Mouse (Mus musculus) stomach, postnatal 0 days (tissue): Measurements from ENCODE around the gene Tex2. TPM values are rescaled to one million over a fixed set of nuclear protein-coding genes. Genes with fewer than 3 reads are reported as not detected.

Experiments
- ATAC-seq: fragments of 200-750 bp; cut with Nextera tagmentation; 2 replicates; pipeline ENCODE4 v1.8.0; 2017; ENCODE audit not compliant: low FRiP score, low TSS enrichment
- DNase-seq: peaks from one replicate; pipeline ENCODE4 v3.0.0-alpha.2; 2016; ENCODE audit warnings: low spot score
- H3K27ac ChIP-seq: fragments of 300-500 bp; sonication (generic); replicated peaks from 2 replicates; pipeline ENCODE4 v1.5.1; 2014; ENCODE audit warnings: mild to moderate bottlenecking, control low read depth
- H3K27me3 ChIP-seq: fragments of 300-500 bp; sonication (generic); 2 replicates; pipeline ENCODE4 v1.6.1; 2014; ENCODE audit warnings: low read length; ENCODE audit not compliant: control insufficient read depth, insufficient read depth
- H3K36me3 ChIP-seq: fragments of 300-500 bp; sonication (generic); 2 replicates; pipeline ENCODE4 v1.6.1; 2014; ENCODE audit warnings: low read length, mixed read lengths; ENCODE audit not compliant: control insufficient read depth, insufficient read depth
- H3K4me1 ChIP-seq: fragments of 300-500 bp; sonication (generic); replicated peaks from 2 replicates; pipeline ENCODE4 v1.6.1; 2014; ENCODE audit warnings: antibody characterized with exemption; ENCODE audit not compliant: control insufficient read depth, insufficient read depth
- H3K4me2 ChIP-seq: fragments of 300-500 bp; sonication (generic); replicated peaks from 2 replicates; pipeline ENCODE4 v1.6.1; 2014; ENCODE audit warnings: low read depth, mild to moderate bottlenecking, control low read depth, moderate library complexity
- H3K4me3 ChIP-seq: fragments of 300-500 bp; sonication (generic); 2 replicates; pipeline ENCODE4 v1.5.1; 2014; ENCODE audit warnings: low read depth, low read length, control low read depth
- H3K9ac ChIP-seq: fragments of 300-500 bp; sonication (generic); 2 replicates; pipeline ENCODE4 v1.6.1; 2014; ENCODE audit warnings: mild to moderate bottlenecking, low read length, control low read depth, mixed read lengths
- H3K9me3 ChIP-seq: fragments of 300-500 bp; sonication (generic); 2 replicates; pipeline ENCODE4 v1.6.1; 2016; ENCODE audit warnings: low read length; ENCODE audit not compliant: control insufficient read depth
- CTCF ChIP-seq: IDR thresholded peaks from 2 replicates; pipeline ENCODE4 v1.5.1; 2016; ENCODE audit warnings: antibody characterized with exemption, low read depth, mild to moderate bottlenecking, moderate library complexity
- EP300 ChIP-seq: optimal IDR thresholded peaks from 2 replicates; pipeline ENCODE3; 2016; ENCODE audit warnings: antibody characterized with exemption
- WGBS: fragments of 180-500 bp; shearing (Covaris S2); extraction: QIAGEN DNeasy Blood & Tissue Kit; methylation state at CpG from one replicate; pipeline ENCODE4 v1.1.7; 2014; 5-methylcytosine and 5-hydroxymethylcytosine counted together
- polyA plus RNA-seq: library from polyadenylated mRNA; unstranded; fragments of >200 nt; fragmentation: Nextera tagmentation; extraction: Ambion mirVana; gene quantifications from 2 replicates; pipeline ENCODE4 v1.2.1, GENCODE M21; 2015

Gene Tex2
- polyA plus RNA-seq, 1 experiment from 2014 or later, result 11.6 TPM

GRCm38 (mm10) chr11:106572020-106572782 is 41.0 kb downstream of the Tex2 start:
- no peak for TF ChIP-seq CTCF
- no peak for TF ChIP-seq EP300
- Histone ChIP-seq H3K4me1 (peaks cover 12% of the 10 kb centered on the region), H3K36me3 (0 out of 2 replicates have a peak, but pooled peaks cover 3% of the 10 kb centered on the region), H3K27me3 (no peaks in the 10 kb centered on the region), H3K4me2 (no peak overlapping the region), H3K9me3 (no peaks in the 10 kb centered on the region), H3K4me3 (no peak overlapping the region), H3K27ac (peak overlapping the region; percentile 85; the same call in 1 of the 2 replicates), H3K9ac (no peak overlapping the region)
- no peak for DNase-seq
- 55% methylated on average over 15 of the region's 15 CpGs for WGBS
- ATAC-seq, result peak; percentile 24

DNA sequence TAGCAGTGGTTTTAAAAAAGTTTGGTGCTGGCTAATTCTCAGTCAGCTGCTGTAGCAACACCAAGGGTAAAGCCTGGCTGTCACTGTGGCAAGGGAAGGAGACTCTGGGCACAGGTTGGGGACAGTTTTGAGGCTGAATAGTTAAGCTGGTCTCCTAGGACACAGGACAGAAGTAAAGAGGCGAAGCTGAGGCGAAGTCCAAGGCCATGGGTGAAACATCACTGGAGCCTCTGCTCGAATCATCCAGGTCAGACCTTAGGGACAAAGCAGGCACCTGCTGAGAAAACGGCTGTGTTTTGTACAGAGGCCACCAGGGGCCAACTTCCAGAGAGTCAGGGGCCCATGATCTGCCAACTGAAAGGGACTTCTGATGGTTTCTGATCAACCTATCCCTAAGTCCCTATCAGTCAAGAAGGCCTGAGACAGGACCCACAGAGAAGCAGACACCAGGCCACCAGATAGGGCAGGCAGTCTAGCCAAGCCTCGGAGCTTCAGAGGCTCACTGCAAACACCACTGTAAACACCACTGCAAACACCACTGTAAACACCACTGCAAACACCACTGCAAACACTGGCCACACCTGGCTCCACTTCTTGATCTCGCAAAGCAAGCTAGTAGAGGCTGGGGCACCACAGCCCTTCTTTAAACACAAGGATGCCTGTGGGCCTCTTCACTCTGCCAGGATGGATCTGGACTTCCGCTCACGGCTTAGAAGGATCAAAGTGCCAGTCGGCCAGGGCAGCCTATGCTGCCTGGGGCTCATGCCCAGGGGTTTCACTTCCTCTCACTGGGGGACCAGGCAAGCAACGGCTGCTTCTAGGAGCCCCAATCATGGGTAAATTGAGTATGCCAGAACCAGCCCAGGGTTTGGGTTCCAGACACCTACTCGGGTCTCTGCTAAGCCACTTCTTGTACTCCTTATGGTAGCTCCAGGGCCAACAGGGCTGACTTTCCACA is 41.9 kb downstream of the Tex2 start:
- H3K9me3 ChIP-seq, result no peaks in the 10 kb centered on the region
- H3K27ac ChIP-seq, result no peak overlapping the region
- peaks cover 12% of the 10 kb centered on the region for H3K4me1 ChIP-seq
- no peaks in the 10 kb centered on the region for H3K27me3 ChIP-seq
- peak; percentile 44 for ATAC-seq
- H3K4me2 ChIP-seq, result no peak overlapping the region
- TF ChIP-seq EP300, result no peak
- TF ChIP-seq CTCF, result no peak
- no peak overlapping the region for H3K4me3 ChIP-seq
- H3K9ac ChIP-seq, result no peak overlapping the region
- 72% methylated on average over 11 of the region's 11 CpGs for WGBS
- peaks cover 6% of the 10 kb centered on the region; the same call in 1 of the 2 replicates for H3K36me3 ChIP-seq
- DNase-seq, result no peak

DNA sequence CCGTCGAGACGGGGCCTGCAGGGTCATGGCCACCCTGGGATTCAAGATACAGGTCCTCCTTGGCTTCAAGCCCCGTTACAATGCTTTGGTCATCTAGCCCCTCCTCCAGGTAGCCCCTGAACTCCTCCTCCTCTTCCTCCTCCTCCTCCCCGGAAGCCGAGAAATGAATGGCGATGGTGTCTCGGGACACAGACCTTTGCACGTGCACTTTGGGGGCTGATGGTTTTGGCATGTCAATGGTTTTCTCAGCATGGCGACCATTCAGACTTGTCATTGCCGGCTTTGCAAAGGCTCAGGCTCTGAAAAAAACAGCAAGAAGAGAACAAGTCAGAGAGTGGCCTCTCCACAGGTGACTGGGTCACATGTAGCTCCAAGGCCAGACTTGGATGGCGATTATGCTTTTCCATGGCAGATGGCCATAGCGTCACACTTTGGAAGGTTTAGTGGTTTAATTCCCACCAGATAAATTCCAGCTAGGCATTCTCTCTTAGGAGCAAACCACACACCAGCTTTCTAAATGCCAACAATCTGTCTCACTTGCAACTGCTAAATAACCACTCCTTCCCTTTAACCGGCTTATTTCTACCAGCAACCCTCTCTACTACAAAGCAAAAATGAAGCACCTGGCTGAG is 44.8 kb downstream of the Tex2 start:
- ATAC-seq (no peak), DNase-seq (no peak)
- no peak overlapping the region for H3K27ac ChIP-seq
- no peaks in the 10 kb centered on the region for H3K27me3 ChIP-seq
- TF ChIP-seq CTCF (no peak), EP300 (no peak)
- peaks cover 10% of the 10 kb centered on the region for H3K4me1 ChIP-seq
- H3K9me3 ChIP-seq, result no peaks in the 10 kb centered on the region
- no peak overlapping the region for H3K4me3 ChIP-seq
- no peak overlapping the region for H3K4me2 ChIP-seq
- H3K9ac ChIP-seq, result no peak overlapping the region
- 90% methylated on average over 14 of the region's 14 CpGs for WGBS
- H3K36me3 ChIP-seq, result peaks cover 6% of the 10 kb centered on the region; the same call in 1 of the 2 replicates

DNA sequence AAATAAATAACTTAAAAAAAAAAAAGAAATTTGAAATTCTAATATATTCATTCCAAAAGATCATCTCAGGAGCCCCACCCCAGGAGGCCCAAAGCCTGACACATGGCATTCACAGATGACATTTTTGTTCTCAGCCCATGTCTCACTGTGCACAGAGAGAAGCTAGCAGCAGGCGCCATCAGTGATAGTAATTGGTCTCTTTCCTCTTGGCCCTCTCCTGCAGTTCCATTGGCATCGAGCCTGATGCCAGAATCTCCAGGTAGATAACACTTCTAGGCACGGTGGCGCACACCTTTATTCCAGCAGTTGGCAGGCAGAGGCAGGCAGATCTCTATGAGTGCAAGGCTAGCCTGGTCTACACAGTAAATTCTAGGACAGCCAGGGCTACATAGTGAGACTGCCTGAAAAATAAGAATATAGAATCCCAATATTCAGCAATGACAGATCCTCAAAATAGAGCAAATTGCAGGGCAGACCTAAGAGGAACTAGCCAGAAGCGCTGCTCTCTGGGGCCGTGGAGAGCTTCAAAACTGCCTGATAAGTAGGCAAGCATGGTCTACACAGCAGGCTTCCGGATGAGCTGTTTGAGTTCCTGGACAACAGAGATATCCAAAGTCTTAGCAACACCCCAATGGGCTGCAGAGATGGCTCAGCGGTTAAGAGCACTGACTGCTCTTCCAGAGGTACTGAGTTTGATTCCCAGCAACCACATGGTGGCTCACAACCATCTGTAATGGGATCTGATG is 47.0 kb downstream of the Tex2 start:
- ATAC-seq, result no peak
- H3K27ac ChIP-seq, result no peak overlapping the region
- H3K4me1 ChIP-seq, result no peaks in the 10 kb centered on the region
- no peak for TF ChIP-seq EP300
- DNase-seq, result no peak
- H3K27me3 ChIP-seq, result no peaks in the 10 kb centered on the region
- H3K9ac ChIP-seq, result no peak overlapping the region
- H3K4me2 ChIP-seq, result no peak overlapping the region
- peaks cover 6% of the 10 kb centered on the region; the same call in 1 of the 2 replicates for H3K36me3 ChIP-seq
- H3K4me3 ChIP-seq, result no peak overlapping the region
- H3K9me3 ChIP-seq, result no peaks in the 10 kb centered on the region
- WGBS, result 97% methylated on average over 8 of the region's 8 CpGs

DNA sequence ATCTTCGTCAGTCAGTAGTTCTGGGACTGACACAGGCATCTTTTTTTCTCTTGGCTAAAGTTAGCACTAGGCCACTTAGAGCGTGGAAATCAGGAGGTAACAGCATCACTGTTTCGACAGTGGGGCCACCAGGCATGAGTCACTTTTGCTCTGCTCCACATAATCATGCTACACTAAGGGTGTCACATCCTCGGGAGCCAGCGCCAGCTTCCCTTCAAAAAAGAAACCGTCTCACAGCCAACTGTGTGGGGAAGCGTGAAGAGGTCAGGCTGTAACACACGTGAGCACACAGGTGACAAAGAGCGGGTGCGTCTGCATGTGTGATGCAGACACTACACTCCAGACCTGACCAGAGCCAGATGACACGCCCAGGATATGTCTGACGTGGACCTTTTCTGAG is 49.0 kb downstream of the Tex2 start:
- 0 out of 2 replicates have a peak, but pooled peaks have one; percentile 17 for ATAC-seq
- TF ChIP-seq EP300 (no peak), CTCF (no peak)
- H3K4me2 ChIP-seq, result no peak overlapping the region
- DNase-seq, result no peak
- 69% methylated on average over 12 of the region's 12 CpGs for WGBS
- no peak overlapping the region for H3K4me3 ChIP-seq
- H3K27ac ChIP-seq, result no peak overlapping the region
- no peaks in the 10 kb centered on the region for H3K9me3 ChIP-seq
- H3K9ac ChIP-seq, result no peak overlapping the region
- peaks cover 6% of the 10 kb centered on the region; the same call in 1 of the 2 replicates for H3K36me3 ChIP-seq
- H3K27me3 ChIP-seq, result no peaks in the 10 kb centered on the region
- H3K4me1 ChIP-seq, result no peaks in the 10 kb centered on the region
